Mouse (Mus musculus): ENCODE data around the gene Ypel2. TPM values are rescaled to one million over a fixed set of nuclear protein-coding genes. Genes with fewer than 3 reads are reported as not detected.
"Not testable (repeated sequence)": the region's sequence is repeated elsewhere in the genome, so short reads cannot be mapped to it uniquely, and the experiment has no call there.

Ypel2 gene
- polyA plus RNA-seq (2014; fragmentation: Nextera tagmentation; extraction: Ambion mirVana) = 2.9 and 3.1 TPM in 2 replicates

DNA sequence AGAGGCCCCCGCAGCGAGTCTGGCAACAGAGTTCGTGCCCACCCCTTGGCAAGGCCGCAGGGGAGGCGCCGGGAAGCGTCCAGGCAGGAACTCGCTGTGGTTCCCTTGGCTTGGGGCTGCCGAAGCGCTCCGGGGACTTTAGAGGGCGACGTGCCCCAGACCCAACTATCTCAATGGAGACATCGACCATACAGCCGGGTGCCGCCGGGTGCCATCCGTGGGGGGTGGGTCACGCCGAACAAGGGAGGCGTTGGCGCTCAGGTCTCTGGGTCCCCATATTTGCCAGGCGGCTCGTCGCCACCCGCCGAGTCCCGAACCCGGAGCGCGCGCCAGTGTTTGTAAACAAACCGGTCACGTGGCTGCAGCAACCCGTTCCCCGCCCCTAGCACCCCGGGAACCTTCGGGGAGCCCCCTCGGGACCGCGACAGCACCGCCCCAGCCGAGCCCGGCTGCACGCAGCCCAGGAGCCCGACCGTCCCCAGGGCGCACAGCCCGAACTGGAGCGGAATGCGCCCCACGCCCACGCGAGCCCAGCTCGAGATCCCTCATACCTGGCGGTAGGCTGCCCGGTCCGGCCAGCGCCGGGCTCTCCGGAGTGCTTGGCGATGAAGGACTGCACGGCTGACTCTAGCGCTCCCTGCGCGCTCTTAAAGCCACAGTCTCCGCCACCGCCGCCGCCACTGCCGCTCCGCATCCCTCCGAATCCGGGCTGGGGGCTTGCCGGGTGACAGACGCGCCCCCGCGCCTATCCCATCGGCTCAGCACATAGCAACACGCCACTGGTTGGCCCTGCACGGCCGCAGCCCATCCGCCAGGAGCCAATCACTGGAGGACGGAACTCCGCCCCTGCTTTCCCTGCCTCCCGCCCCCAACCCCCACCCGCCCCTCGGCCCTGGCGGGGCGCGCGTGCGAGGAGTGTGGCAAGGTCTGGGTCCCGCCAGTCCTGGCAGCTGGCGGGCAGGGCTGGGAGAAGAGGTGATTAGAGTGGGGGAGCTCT, at the start of gene Ypel2:
Ypel2 (minus strand) TSS at position 667 of the 997 bp plus-strand sequence.
- H3K27me3 ChIP-seq (replicated peaks; ENCODE audit: control insufficient read depth, insufficient read depth, low read length) = no peaks in the 10 kb centered on the region
- H3K36me3 ChIP-seq (ENCODE audit: control insufficient read depth, insufficient read depth, low read length) = no peaks in the 10 kb centered on the region
- ATAC-seq (replicated peaks; ENCODE audit: low FRiP score) = peak; percentile 99
- H3K4me1 ChIP-seq (replicated peaks; ENCODE audit: control insufficient read depth, insufficient read depth, low read length) = peaks cover 19% of the 10 kb centered on the region
- DNase-seq (ENCODE audit: low spot score) = peak; percentile 87
- H3K27ac ChIP-seq (ENCODE audit: low read depth, low read length) = peak within 1 kb of the TSS; percentile 75
- under 1% methylated on average over 96 of the region's 96 CpGs for WGBS
- H3K4me2 ChIP-seq = peak within 1 kb of the TSS; percentile 99
- no peaks in the 10 kb centered on the region for H3K9me3 ChIP-seq (ENCODE audit: control insufficient read depth, low read length)
- peak within 1 kb of the TSS; percentile 89 for H3K4me3 ChIP-seq (ENCODE audit: low read depth, low read length)
- peak within 1 kb of the TSS; percentile 61 for H3K9ac ChIP-seq (ENCODE audit: low read depth, low read length)

DNA sequence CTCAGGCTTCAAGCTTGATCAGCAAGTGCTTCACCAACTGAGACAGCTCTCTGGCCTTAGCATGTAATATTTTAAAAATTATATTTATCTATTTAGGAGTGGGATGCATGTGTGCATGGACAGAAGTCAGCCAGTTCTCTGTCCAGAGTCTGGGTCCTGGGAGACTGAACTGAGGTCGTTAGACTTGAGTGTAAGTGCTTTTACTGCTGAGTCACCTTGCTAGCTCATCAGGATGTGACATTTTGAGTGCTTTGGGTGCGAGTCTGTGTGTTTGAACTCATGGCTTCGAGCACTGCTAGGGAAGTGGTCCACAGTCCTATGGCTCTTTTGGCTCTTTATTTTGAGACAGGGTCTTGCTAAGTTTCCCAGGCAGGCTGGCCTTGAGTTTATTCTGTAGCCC, 49.5 kb upstream of the Ypel2 start:
- H3K36me3 ChIP-seq (ENCODE audit: control insufficient read depth, insufficient read depth, low read length) = peaks cover 3% of the 10 kb centered on the region; the same call in 1 of the 2 replicates
- H3K4me3 ChIP-seq (ENCODE audit: low read depth, low read length) = no peak overlapping the region
- no peaks in the 10 kb centered on the region for H3K4me1 ChIP-seq (replicated peaks; ENCODE audit: control insufficient read depth, insufficient read depth, low read length)
- no peak for ATAC-seq (replicated peaks; ENCODE audit: low FRiP score)
- H3K9me3 ChIP-seq (ENCODE audit: control insufficient read depth, low read length) = no peaks in the 10 kb centered on the region
- no peak overlapping the region for H3K4me2 ChIP-seq
- H3K9ac ChIP-seq (ENCODE audit: low read depth, low read length) = no peak overlapping the region
- DNase-seq (ENCODE audit: low spot score) = no peak
- no peak overlapping the region for H3K27ac ChIP-seq (ENCODE audit: low read depth, low read length)
- H3K27me3 ChIP-seq (replicated peaks; ENCODE audit: control insufficient read depth, insufficient read depth, low read length) = no peaks in the 10 kb centered on the region
- WGBS = 68% methylated on average over 3 of the region's 3 CpGs

DNA sequence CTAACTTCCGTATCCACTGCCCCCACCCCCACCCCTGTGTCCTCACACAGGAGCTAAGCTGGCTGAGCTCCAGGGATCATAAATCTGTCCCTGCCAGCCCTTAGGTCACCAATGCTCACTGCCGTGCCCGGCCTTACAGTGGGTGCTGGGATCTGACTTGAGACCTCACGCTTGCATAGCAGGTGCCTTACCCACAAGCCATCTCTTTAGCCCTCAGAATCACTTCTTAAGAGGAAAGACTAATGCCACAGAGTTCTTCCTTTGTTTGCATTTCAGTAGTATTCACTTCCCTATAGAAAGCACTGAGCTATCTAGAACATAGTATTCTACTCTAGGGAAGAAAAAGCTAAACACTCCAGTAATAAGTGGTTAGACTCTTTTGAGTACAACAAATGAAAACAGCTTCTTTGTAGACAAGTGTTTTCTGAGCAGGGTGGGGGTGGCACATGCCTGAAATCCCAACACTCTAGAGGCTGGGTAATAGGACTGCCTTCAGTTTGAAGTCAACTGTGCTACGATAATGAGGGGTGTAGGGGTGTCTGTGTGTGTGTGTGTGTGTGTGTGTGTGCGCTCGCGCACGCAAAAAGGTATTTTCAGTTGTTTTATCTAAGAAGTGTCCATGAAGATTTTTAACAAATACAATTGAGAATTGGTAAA, 45.9 kb upstream of the Ypel2 start:
- DNase-seq (ENCODE audit: low spot score) = no peak
- no peak overlapping the region for H3K27ac ChIP-seq (ENCODE audit: low read depth, low read length)
- H3K4me3 ChIP-seq (ENCODE audit: low read depth, low read length) = no peak overlapping the region
- no peaks in the 10 kb centered on the region for H3K27me3 ChIP-seq (replicated peaks; ENCODE audit: control insufficient read depth, insufficient read depth, low read length)
- H3K4me2 ChIP-seq = no peak overlapping the region
- peaks cover 3% of the 10 kb centered on the region; the same call in 1 of the 2 replicates for H3K36me3 ChIP-seq (ENCODE audit: control insufficient read depth, insufficient read depth, low read length)
- no peak overlapping the region for H3K9ac ChIP-seq (ENCODE audit: low read depth, low read length)
- no peak for ATAC-seq (replicated peaks; ENCODE audit: low FRiP score)
- H3K9me3 ChIP-seq (ENCODE audit: control insufficient read depth, low read length) = no peaks in the 10 kb centered on the region
- 85% methylated on average over 9 of the region's 9 CpGs for WGBS
- no peaks in the 10 kb centered on the region for H3K4me1 ChIP-seq (replicated peaks; ENCODE audit: control insufficient read depth, insufficient read depth, low read length)

DNA sequence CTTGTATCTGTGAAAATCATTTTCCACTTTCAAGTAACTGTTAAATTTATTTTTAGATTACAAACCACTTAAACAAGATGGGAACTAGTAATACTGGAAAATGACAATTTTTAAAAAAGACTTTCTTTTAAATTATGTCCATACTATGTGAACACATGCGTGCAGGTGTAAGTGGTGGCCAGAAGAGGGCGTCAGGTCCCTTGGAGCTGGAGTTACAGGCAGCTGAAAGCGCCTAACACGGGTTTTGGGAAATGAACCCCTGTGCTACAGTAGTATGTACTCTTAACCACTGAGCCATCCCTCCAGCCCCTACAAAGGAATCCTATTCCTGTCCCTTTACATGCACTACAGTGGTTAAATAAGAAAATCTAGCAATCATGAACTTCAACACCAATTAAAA, 42.7 kb upstream of the Ypel2 start:
- DNase-seq (ENCODE audit: low spot score) (no peak), ATAC-seq (replicated peaks; ENCODE audit: low FRiP score) (no peak)
- H3K4me3 ChIP-seq (ENCODE audit: low read depth, low read length) = no peak overlapping the region
- H3K9ac ChIP-seq (ENCODE audit: low read depth, low read length) = no peak overlapping the region
- WGBS = 53% methylated on average over 4 of the region's 4 CpGs
- no peaks in the 10 kb centered on the region for H3K4me1 ChIP-seq (replicated peaks; ENCODE audit: control insufficient read depth, insufficient read depth, low read length)
- no peaks in the 10 kb centered on the region for H3K36me3 ChIP-seq (ENCODE audit: control insufficient read depth, insufficient read depth, low read length)
- no peak overlapping the region for H3K4me2 ChIP-seq
- H3K27me3 ChIP-seq (replicated peaks; ENCODE audit: control insufficient read depth, insufficient read depth, low read length) = no peaks in the 10 kb centered on the region
- no peaks in the 10 kb centered on the region for H3K9me3 ChIP-seq (ENCODE audit: control insufficient read depth, low read length)
- H3K27ac ChIP-seq (ENCODE audit: low read depth, low read length) = no peak overlapping the region

DNA sequence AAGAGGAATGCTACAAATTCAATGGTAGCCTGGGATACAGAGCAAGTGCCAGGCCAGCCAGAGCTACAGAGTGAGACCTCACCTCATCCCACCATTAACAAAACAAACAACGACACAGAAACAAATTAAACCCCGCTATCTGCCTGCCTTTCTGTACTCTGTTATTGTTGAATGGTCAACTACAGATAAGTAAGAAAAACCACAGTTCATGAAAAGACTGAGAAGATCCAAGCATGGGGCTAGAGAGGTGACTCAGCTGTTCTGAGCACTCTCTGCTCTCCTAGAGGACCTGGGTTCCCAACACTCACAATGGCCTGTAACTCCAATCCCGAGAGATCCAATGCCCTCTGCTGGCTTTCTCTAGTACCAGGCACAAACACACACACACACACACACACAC, 34.7 kb upstream of the Ypel2 start:
- Histone ChIP-seq H3K9me3 (ENCODE audit: control insufficient read depth, low read length) (no peaks in the 10 kb centered on the region), H3K9ac (ENCODE audit: low read depth, low read length) (no peak overlapping the region), H3K27ac (ENCODE audit: low read depth, low read length) (no peak overlapping the region), H3K4me1 (replicated peaks; ENCODE audit: control insufficient read depth, insufficient read depth, low read length) (no peaks in the 10 kb centered on the region), H3K4me2 (no peak overlapping the region), H3K27me3 (replicated peaks; ENCODE audit: control insufficient read depth, insufficient read depth, low read length) (no peaks in the 10 kb centered on the region), H3K36me3 (ENCODE audit: control insufficient read depth, insufficient read depth, low read length) (no peaks in the 10 kb centered on the region; the same call in 1 of the 2 replicates), H3K4me3 (ENCODE audit: low read depth, low read length) (no peak overlapping the region)
- WGBS = 49% methylated on average over 3 of the region's 3 CpGs
- ATAC-seq (replicated peaks; ENCODE audit: low FRiP score) (no peak), DNase-seq (ENCODE audit: low spot score) (no peak)

DNA sequence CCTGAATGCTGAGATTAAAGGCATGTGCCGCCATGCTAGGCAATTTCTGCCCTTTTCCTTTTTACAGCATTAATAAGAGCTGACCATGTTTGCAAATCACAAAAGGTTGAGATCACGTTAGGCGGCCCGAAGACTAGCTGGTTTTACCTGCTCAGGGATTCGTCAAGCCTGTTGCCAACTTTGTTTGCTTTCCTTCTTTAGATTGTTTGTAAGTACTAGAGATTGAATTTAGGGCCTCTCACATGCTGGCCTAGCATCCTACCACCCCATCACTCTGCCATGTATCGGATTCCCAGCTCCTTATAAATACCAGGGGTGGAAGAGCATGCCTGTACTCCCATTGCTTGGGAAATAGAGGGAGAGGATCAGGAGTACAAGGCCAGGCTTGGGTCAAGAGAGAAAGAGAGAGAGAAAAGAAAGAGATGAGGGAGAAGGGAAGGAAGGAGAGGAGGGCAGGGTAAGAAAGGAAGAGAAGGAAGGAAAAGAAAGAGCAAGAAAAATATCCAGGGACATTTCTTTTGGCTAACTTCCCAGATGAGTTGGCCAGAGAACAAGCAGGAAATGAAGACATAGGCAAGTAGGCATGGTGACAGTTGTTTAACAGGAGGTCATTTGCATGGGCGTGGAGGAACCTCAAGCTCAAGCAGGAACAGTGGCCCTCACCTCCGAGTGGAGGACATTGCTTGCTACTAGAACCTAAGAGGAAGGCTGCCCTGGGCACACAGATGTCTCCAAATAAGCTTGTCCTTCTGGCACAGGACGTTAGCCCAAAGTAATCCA, 32.8 kb upstream of the Ypel2 start:
- H3K4me3 ChIP-seq (ENCODE audit: low read depth, low read length) = no peak overlapping the region
- H3K4me1 ChIP-seq (replicated peaks; ENCODE audit: control insufficient read depth, insufficient read depth, low read length) = no peaks in the 10 kb centered on the region
- H3K9ac ChIP-seq (ENCODE audit: low read depth, low read length) = no peak overlapping the region
- no peaks in the 10 kb centered on the region; the same call in 1 of the 2 replicates for H3K36me3 ChIP-seq (ENCODE audit: control insufficient read depth, insufficient read depth, low read length)
- 68% methylated on average over 9 of the region's 9 CpGs for WGBS
- H3K4me2 ChIP-seq = no peak overlapping the region
- DNase-seq (ENCODE audit: low spot score) (no peak), ATAC-seq (replicated peaks; ENCODE audit: low FRiP score) (no peak)
- H3K9me3 ChIP-seq (ENCODE audit: control insufficient read depth, low read length) = no peaks in the 10 kb centered on the region
- H3K27me3 ChIP-seq (replicated peaks; ENCODE audit: control insufficient read depth, insufficient read depth, low read length) = no peaks in the 10 kb centered on the region
- H3K27ac ChIP-seq (ENCODE audit: low read depth, low read length) = no peak overlapping the region

DNA sequence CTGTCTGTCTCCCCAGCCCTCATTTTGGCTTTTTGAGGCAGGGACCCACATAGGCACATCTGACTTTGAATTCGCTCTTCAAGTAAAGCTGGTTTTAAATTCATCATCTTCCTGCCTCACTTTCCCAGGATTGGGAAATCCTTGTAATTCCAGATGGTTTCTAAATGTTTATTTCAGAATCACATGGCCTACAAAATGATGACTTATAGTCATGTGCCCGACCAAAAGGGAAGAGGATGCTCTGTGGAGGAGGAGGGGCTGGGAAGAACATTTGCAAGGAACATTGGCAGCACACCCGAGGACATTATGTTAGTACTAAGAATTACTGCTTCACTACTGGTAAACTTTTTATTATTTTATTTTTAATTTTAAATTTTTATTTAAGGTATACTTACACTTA, 31.8 kb upstream of the Ypel2 start:
- no peaks in the 10 kb centered on the region for H3K27me3 ChIP-seq (replicated peaks; ENCODE audit: control insufficient read depth, insufficient read depth, low read length)
- no peak overlapping the region for H3K9ac ChIP-seq (ENCODE audit: low read depth, low read length)
- H3K4me3 ChIP-seq (ENCODE audit: low read depth, low read length) = no peak overlapping the region
- H3K27ac ChIP-seq (ENCODE audit: low read depth, low read length) = no peak overlapping the region
- WGBS = 68% methylated on average over 3 of the region's 3 CpGs
- H3K9me3 ChIP-seq (ENCODE audit: control insufficient read depth, low read length) = no peaks in the 10 kb centered on the region
- ATAC-seq (replicated peaks; ENCODE audit: low FRiP score) (no peak), DNase-seq (ENCODE audit: low spot score) (no peak)
- no peaks in the 10 kb centered on the region; the same call in 1 of the 2 replicates for H3K36me3 ChIP-seq (ENCODE audit: control insufficient read depth, insufficient read depth, low read length)
- no peaks in the 10 kb centered on the region for H3K4me1 ChIP-seq (replicated peaks; ENCODE audit: control insufficient read depth, insufficient read depth, low read length)
- no peak overlapping the region for H3K4me2 ChIP-seq

DNA sequence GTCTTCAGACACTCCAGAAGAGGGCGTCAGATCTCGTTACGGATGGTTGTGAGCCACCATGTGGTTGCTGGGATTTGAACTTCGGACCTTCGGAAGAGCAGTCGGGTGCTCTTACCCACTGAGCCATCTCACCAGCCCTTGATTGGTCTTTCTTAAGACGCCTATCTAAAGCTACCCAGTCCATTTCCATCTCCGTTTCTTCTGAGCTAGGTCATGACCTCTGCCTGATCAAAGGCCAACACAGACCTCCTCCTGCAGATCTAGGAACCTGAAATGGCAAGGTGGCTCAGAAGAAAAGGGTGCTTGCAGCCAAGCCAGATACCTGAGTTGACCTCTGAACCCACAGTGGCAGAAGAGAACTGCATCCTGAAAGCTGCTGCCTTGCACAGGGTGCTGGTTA, 29.7 kb upstream of the Ypel2 start:
- not testable (repeated sequence) for H3K4me2 ChIP-seq; ATAC-seq (replicated peaks; ENCODE audit: low FRiP score); H3K27me3 ChIP-seq (replicated peaks; ENCODE audit: control insufficient read depth, insufficient read depth, low read length); H3K36me3 ChIP-seq (ENCODE audit: control insufficient read depth, insufficient read depth, low read length); H3K9me3 ChIP-seq (ENCODE audit: control insufficient read depth, low read length); H3K9ac ChIP-seq (ENCODE audit: low read depth, low read length); H3K4me1 ChIP-seq (replicated peaks; ENCODE audit: control insufficient read depth, insufficient read depth, low read length); H3K27ac ChIP-seq (ENCODE audit: low read depth, low read length); DNase-seq (ENCODE audit: low spot score); H3K4me3 ChIP-seq (ENCODE audit: low read depth, low read length)
- 65% methylated on average over 8 of the region's 8 CpGs for WGBS
